Mouse (Mus musculus) gastrocnemius, adult 8-10 months (tissue): ENCODE data around the gene Mypn. TPM values are rescaled to one million over a fixed set of nuclear protein-coding genes. Genes with fewer than 3 reads are reported as not detected.

Source experiments
- DNase-seq, 2 experiments: peaks; one replicate each; pipeline ENCODE4 v3.0.0; 2022; ENCODE audit warnings: low spot score in 2 of 2
- total RNA-seq, 4 experiments: library from RNA; stranded (reverse); gene quantifications; 2 replicates each; pipeline ENCODE4 v1.2.4; 2022

Mypn gene
- total RNA-seq, 4 experiments from 2014 or later = 285 to 333 (median 306) TPM

DNA sequence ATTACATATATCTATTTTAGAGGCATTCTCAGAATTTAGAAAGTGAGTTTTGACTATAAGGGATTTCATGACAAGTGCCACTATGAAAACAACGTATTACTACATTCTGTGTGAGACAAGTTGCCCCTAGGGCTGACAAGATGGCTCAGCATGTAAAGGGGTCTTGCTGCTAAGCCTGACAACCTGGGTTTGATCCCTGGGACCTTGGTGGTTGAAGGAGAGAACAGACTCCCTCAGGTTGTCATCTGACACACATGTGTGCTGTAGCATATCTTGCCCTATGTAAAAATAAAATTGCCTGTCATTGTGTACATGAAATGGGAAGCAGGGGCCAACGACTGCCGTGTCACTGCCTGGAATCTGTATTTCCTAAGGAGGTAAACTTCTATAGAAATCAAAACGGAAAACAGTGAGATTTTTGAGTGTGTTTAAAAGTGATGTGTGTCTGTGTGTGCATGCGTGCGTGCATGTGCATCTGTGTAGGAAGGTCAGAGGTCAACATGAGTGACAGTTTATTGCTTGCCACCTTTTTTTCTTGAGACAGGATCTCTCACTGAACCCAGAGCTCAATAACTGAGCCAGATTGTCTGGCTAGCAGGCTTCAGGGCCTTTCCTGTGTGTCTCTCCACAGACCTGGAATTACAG, 89.9 kb downstream of the Mypn start:
- no peak for DNase-seq

- no peak for DNase-seq
Observed at GRCm38 (mm10) chr10:63113027-63113604, 90.6 kb downstream of the Mypn start.

GRCm38 (mm10) chr10:63100657-63101056, 103.1 kb downstream of the Mypn start:
- no peak for DNase-seq

DNA sequence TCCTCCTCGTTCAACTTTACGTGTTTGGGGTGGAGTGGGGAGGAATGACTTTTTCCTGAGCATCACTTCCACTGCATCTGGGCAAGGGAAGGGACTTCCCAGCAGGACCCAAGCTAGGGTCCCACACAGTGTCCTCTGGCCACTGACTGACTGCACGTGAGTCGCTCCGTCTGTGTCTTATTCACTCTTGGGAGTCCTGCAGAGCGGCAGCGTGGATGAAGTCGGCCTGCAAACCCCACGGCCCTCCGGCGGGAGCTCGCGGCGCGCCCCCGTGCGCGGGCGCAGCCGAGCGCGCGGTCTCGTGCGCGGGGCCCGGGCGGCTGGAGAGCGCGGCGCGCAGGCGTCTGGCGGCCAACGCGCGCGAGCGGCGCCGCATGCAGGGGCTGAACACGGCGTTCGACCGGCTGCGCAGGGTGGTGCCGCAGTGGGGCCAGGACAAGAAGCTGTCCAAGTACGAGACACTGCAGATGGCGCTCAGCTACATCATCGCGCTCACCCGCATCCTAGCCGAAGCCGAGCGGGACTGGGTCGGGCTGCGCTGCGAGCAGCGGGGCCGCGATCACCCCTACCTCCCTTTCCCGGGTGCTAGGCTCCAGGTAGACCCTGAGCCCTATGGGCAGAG, 103.7 kb downstream of the Mypn start:
- DNase-seq = peak in 1 of 2 experiments; percentile 23

DNA sequence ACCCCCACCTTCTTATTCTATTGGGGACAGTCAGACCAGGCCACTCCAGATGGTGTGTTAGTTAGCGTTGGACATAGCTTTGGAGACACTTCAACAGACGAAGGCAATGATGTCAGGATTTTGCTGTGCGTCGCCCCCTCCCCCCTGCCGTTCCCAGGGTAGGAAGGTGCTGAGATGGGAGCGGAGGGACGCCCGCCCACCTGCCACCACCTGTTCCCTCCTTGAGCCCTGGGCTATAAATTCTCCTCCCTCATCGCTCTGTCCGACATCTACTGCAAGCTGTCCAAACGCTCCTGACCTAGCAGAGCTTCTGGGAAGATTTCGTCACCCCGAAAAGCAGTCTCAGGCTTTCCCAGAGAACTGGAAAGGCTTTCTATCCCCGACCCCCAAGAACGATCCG, 104.2 kb downstream of the Mypn start, which contains the start of gene Atoh7:
TSS of gene Atoh7 (plus strand) at position 131 of the 400 bp plus-strand sequence.
- no peak for DNase-seq

DNA sequence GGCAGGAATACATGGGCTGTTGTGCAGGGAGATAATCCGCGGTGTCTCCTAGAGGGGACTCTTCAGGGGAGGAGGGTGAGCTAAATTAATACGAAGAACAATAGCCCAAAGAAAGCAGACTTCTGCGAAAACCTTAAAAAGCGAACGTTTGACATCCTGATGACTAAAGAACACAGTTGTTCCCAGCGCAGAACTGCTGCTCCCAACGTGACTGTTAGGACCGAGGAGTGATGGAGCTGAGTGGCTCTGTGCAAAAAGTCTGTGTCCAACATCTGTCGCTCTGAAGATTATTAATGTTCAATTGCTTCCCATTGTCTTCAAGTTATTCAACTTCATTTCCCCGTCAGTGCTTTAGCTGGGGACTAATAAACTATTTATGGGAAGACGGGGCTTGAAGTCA, 105.6 kb downstream of the Mypn start:
- no peak for DNase-seq

DNA sequence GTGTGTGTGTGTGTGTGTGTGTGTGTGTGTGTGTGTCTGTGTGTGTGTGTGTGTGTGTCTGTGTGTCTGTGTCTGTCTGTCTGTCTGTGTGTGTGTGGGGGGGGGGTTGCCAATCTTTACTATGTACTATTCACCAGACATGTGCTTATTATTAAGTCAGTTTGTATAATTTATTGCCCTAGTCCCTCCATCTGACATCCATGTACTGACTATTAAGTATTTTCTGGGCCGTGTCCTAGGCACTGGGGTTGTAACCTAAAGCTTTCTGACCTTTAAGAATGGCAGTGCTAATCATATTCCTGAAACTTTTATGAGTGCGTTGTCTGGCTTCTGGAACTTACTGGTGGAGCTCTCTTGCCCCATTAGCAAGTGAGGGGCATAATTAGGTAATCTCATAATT, 107.0 kb downstream of the Mypn start:
- DNase-seq = no peak

DNA sequence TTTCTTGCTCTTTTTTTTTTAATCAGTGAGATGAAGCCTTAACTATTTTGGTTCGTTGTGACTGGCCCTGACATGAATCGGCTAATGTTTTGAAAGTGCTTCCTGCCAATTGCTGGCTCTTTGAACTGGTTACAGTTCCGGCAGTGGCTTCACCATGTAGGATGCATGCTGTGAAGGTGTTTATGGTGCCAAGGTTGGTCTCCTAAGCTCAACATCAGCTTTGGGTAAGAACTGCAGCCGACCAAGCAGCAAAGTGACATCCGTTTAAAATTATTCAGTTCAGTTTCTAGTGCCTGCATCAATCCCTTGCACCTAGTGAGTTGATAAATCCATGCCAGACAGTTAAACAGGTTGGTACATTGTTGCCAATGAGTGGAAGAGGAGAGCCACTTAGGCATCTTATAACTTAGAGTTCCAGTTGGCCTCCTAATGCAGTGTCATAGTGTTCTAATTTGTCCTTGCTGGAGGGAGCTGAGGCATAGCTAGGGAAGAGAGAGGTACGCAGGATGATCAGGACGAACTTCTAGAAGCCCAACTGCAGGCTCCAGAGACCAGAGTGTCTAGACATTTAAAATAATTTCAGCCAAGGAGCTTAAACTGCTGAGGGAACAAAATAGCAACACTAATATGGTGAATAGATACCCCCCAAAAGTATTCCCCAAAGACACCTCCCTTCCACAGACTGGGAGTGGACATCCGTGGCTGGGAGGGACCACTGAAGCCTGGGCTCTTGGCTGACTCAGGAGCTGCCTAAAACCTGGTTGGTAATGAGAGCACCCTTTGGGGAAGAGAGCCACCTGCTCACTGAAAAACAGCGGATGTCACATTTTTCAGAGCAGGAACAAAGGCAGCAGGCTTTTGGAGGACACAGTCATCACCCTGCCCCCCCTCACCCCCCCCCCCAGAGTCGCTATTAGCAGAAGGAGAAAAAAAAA, 110.9 kb downstream of the Mypn start:
- no peak for DNase-seq

- DNase-seq = no peak
Observed at GRCm38 (mm10) chr10:63091915-63092314, 111.8 kb downstream of the Mypn start.

DNA sequence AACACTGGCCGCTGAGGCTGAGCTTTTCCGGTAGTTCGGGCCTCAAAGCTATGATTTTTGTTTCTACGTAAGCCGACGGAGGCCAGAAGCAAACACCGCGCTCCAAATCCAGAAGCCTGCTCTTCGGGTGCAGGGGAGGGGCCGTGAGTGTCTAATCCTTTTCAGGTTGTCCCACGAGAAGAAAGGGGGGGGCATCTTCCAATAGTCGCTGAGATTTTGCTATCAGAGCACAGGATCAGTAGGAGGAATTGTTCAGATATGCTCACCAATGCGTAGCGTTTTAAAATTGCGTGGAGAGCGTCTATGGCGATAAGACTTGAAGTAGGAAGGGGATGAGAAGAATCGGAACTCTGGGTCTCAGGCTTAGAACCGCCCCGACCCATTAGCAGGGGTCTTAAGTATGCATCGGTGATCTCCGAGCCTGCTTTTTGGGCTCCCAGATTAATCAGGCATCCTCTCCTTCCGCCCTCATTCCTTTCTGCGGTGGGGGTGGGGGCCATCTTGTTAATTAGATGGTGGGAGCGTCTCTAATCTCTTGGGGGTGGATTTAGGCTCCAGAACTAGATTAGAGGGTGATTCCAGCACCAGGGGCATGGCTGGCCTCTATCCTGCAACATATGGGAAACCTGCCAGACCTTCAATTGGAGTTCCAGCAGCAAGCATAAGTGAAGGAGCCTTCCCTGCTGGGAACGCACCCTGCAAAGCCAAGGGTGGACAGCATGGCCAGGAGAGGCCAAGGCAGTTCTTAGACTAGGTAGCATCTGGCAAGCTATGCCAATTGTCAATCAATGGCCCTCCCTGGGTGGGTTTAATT, 113.8 kb downstream of the Mypn start:
- no peak for DNase-seq

DNA sequence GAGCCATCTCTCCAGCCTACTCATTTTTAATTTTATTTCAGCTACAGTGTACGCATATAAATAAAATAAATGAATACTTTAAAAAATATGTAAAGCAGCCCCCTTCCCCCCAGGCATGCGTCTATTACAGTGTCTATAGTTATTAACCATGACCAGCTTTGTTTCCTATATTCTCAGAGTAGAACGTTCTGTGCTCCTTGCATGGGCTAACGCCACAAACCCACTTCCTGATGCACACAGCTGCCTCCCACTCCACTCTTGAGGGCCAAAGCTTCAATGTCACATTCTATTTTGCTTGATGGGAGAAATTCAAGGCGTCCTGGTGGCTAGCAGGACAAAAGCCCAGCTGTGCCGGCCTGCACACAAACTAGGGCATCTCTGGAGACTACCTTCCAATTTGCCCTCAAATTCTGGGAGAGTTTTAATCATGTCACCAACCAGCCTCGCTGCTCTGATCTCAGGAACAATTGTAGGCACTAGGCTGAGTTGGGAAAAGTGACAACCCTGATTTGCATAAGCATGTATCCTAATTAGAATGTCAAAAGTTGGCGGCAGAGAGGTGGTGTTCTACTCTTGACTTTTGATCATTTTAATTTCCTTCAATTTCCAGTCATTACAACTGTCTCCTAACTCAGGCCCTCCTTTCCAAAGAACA, 114.5 kb downstream of the Mypn start:
- DNase-seq = no peak

DNA sequence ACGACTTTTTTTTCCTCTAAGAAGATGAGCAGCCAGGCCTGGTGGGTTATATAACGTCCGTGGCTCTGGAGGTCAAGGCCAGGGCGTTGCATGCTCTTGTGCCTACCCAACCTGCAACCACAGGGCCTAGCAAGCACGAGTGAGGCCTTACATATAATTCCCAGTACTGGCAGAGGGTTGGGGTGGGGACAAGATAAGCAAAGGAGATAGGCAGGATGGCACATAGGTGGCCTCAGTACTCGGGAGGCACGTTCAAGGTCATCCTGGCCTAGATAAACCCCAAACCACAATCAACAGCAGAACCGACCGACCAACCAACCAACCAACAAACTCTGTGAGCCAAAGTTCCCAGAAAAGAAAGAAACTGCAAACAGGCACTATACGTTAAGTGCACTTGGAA, 117.4 kb downstream of the Mypn start:
- DNase-seq = no peak

GRCm38 (mm10) chr10:63065988-63066387, 137.8 kb downstream of the Mypn start:
- peak; percentile 67 to 73 for DNase-seq

Other genes starting within 250 kb of the Mypn start
- gene Rufy2, start 223.7 kb downstream of the Mypn start, total RNA-seq = 1 to 10 TPM; 3.8 to 5.0 (median 4.4) TPM
- gene Hnrnph3, start 179.7 kb downstream of the Mypn start, total RNA-seq = 10 to 100 TPM; 14.6 to 19.3 (median 17.8) TPM
- 1 to 10 TPM; 2.0 to 3.5 (median 2.6) TPM for gene Pbld2, start 179.6 kb downstream of the Mypn start, total RNA-seq
- under 1 TPM; 0.36 to 0.99 (median 0.47) TPM for gene Pbld1, start 143.8 kb downstream of the Mypn start, total RNA-seq
- gene Atoh7, start 104.3 kb downstream of the Mypn start, total RNA-seq = under 1 TPM in 1 of 4 experiments, not detected in 3; 0.46 TPM
- gene Herc4, start 39.9 kb upstream of the Mypn start, total RNA-seq = 10 to 100 TPM; 20.7 to 23.3 (median 21.2) TPM
- 1 to 10 TPM; 6.8 to 8.9 (median 7.0) TPM for gene Sirt1, start 177.8 kb upstream of the Mypn start, total RNA-seq
- 10 to 100 TPM; 21.3 to 22.7 (median 22.6) TPM for gene Dnajc12, start 178.5 kb upstream of the Mypn start, total RNA-seq
- not detected for gene Gm7075, start 217.8 kb upstream of the Mypn start, total RNA-seq
- gene Ctnna3, start 226.1 kb upstream of the Mypn start, total RNA-seq = 10 to 100 TPM; 21.3 to 31.5 (median 25.8) TPM